Mouse (Mus musculus): ENCODE results near the gene Gpc2. TPM values are rescaled to one million over a fixed set of nuclear protein-coding genes. Genes with fewer than 3 reads are reported as not detected.

Gene Gpc2
- 0.67 TPM for polyA plus RNA-seq (2014; fragmentation: Illumina TruSeq; extraction: RNeasy Lipid Tissue Mini Kit (QIAGEN cat#74804); ENCODE audit: low replicate concordance)

DNA sequence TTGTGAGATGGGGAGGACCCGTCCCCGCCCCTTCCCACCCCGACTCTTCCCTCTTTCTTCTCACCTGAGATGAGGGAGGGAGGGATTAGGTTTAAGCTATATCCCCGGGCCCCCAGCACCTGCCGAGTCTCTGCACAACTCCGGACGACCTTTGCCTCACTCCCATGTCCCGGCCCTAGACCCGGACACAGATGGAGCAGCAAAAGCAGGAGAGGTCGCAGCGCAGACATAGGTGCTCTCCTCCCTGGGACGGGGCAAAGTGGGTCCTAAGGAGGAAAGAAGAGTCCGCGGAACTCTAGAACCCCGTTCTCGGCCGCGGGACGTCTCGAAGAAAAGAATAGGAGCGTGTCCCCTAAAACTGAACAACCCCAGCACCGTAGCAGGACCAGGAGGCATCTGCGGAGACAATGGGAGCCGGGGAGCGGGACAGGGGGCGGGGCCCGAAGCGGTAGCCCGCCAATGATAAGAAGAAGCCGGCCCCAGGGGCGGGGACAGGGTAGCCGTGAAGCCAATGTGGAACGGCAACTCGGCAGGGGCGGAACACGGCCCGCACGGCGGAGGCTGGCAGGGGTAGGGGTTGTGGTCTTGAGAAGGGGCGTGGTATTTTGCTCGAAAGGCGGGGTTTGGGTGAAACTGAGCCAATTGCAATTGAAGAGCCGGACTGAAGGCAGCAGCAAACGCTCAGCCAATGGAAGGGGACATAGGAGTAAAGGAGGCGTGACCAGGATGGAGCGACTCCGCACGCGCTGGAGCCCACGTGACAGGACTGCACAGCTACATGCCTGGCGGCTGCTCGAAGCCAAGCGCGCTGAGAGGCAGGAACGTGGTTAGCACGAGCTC, at the start of gene Gpc2, which contains the start of the genes Gm43720 and Stag3:
Gpc2 (minus strand) TSS at position 421 of the 840 bp plus-strand sequence.
Gm43720 (minus strand) TSS at position 374 of the 840 bp plus-strand sequence.
Stag3 (plus strand) TSS at position 656 of the 840 bp plus-strand sequence.

DNA sequence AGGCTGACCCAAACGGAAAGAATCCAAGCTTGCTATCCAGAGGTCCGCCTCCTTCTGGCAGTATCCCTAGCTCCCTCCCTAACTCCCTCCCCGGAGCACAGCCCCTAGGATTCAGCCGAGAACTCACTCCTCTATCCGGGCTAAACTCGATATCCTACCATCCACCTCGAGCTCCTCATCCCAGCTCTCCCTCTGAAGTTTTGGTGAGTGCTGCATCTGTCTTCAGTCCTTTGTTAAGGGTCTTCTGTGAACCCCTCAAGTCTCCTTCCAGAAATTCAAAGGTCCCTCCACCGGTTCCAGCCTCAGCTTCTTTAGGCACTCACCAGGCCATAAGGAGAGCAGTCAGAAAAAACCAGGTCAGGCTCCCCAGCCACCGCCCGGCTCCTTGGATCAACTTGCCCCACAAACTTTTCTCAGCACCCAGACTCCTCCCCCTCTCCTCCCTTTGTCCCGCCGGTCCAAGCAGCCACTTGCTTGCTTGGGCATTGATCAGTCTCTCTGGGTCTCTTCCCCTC, 7.3 kb downstream of the Gpc2 start, which contains the start of gene Gal3st4:
Gal3st4 (minus strand) TSS at position 432 of the 515 bp plus-strand sequence.

DNA sequence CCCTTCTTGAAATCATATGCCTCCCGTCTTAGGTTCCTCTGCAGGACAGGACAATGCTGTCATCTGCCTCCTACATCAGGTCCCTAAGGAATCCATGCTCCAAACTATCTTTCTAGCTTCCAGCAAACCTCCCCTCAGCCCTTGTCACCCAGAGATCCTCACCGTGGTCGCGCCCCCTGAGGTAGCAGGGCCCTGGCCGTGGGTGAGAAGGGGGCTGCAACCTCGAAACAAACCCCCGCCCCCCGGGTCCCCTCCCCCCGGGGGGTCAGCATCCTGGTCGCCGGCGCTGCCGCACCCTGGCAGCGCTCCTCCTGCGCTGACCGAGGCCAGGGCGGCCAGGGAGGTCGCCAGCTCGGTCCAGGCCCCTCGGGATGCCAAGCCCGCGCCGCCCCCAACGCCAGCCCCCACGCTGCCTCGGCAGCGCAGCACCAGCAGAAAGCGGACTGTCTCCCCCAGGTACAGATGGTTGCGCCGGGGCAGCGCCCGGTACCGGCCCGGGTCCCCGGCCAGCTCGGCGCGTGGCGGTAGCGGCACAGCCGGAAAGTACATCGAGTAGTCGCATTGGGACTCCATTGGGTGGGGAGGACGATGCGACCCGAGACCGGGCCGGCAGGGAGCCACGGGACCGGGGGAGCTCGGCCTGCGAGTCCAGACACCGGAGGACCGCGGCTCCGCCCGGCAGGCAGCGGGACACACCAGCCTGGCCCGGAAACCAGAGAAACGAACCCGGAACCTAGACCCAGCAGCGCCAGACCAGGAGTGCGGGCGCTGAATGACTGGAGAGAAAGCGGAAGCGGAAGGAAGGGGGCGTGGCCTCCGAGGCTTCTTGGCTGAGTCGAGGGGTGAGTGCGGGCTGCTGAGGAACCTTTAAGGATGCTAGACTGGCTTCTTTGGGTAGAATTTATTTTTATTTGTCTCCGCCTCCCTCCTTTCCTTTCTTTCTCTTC, 16.3 kb downstream of the Gpc2 start, which contains the start of gene BC037034:
BC037034 (minus strand) TSS at position 774 of the 947 bp plus-strand sequence.

DNA sequence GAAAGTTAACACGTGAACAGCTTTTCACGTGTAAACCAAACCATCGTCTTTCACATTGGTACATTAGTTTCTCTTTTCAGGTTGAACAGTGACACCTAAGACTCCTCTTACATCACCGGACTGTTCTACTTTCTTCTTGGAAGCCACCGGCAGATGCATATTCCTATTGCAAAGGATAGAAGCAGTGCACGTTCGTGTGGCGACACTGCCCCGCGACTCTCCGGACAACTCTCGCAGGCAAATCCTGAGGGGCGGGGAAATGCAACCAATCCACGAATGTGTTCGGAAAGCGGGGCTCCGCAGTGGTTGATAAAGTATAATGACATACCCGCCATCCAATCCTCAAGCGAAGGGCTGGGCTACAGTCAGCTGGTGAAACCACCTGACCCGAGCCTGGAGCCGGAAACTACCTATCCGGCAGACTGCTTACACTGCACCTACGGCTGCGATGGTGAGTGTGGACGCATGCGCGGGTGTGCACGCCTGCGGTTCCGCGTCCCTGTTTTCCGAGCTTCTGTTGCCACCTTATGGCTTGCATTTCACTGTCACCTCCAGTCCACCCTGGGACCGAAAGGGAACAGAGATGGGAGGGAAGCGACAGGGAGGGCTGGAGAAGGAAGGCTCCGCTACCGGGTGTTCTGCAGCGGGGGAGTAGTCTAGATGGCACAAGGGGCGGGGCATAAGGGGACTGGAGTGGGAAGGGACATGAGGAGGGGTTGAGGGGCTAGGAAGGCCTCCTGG, 24.3 kb downstream of the Gpc2 start, which contains the start of gene Lamtor4:
Lamtor4 (plus strand) TSS at position 130 of the 741 bp plus-strand sequence.

DNA sequence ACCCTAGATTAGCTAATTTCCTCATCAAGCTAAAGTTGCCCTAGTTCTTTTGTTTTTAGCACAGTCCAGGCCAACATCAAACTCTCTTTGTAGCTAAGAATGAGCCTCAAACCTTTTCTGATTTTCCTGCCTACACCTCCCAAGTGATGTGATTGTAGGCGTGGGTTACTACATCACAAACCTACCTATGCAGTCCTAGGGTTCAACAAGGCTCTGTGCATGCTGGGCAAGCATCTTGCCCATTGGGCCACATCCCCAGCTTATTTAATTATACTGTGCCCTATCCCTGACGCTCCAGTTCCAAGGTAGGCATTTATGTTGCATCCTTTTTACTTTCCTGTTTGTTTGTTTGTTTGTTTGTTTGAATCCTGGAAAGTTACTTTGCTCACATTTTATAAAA, 54.1 kb downstream of the Gpc2 start, which contains the start of gene Nxpe5:
Nxpe5 (plus strand) TSS at position 199 of the 400 bp plus-strand sequence.

Other genes with a start within 250 kb of the Gpc2 start
- not detected for gene Smok3c, start 226.8 kb downstream of the Gpc2 start, polyA plus RNA-seq (2014; fragmentation: Illumina TruSeq; extraction: RNeasy Lipid Tissue Mini Kit (QIAGEN cat#74804); ENCODE audit: low replicate concordance)
- 27.6 TPM for gene Zkscan1, start 194.9 kb downstream of the Gpc2 start, polyA plus RNA-seq (2014; fragmentation: Illumina TruSeq; extraction: RNeasy Lipid Tissue Mini Kit (QIAGEN cat#74804); ENCODE audit: low replicate concordance)
- gene Zscan21, start 163.1 kb downstream of the Gpc2 start, polyA plus RNA-seq (2014; fragmentation: Illumina TruSeq; extraction: RNeasy Lipid Tissue Mini Kit (QIAGEN cat#74804); ENCODE audit: low replicate concordance), result 7.8 TPM
- 8.9 TPM for gene Zfp113, start 124.3 kb downstream of the Gpc2 start, polyA plus RNA-seq (2014; fragmentation: Illumina TruSeq; extraction: RNeasy Lipid Tissue Mini Kit (QIAGEN cat#74804); ENCODE audit: low replicate concordance)
- gene Cops6, start 118.9 kb downstream of the Gpc2 start, polyA plus RNA-seq (2014; fragmentation: Illumina TruSeq; extraction: RNeasy Lipid Tissue Mini Kit (QIAGEN cat#74804); ENCODE audit: low replicate concordance), result 35.3 TPM
- 4.4 TPM for gene Ap4m1, start 108.0 kb downstream of the Gpc2 start, polyA plus RNA-seq (2014; fragmentation: Illumina TruSeq; extraction: RNeasy Lipid Tissue Mini Kit (QIAGEN cat#74804); ENCODE audit: low replicate concordance)
- gene Mcm7, start 107.6 kb downstream of the Gpc2 start, polyA plus RNA-seq (2014; fragmentation: Illumina TruSeq; extraction: RNeasy Lipid Tissue Mini Kit (QIAGEN cat#74804); ENCODE audit: low replicate concordance), result 7.4 TPM
- gene Taf6, start 92.6 kb downstream of the Gpc2 start, polyA plus RNA-seq (2014; fragmentation: Illumina TruSeq; extraction: RNeasy Lipid Tissue Mini Kit (QIAGEN cat#74804); ENCODE audit: low replicate concordance), result 2.5 TPM
- gene Cnpy4, start 92.5 kb downstream of the Gpc2 start, polyA plus RNA-seq (2014; fragmentation: Illumina TruSeq; extraction: RNeasy Lipid Tissue Mini Kit (QIAGEN cat#74804); ENCODE audit: low replicate concordance), result 6.1 TPM
- 0.33 TPM for gene Mblac1, start 85.7 kb downstream of the Gpc2 start, polyA plus RNA-seq (2014; fragmentation: Illumina TruSeq; extraction: RNeasy Lipid Tissue Mini Kit (QIAGEN cat#74804); ENCODE audit: low replicate concordance)
- 0.30 TPM for gene Nxpe5, start 54.1 kb downstream of the Gpc2 start, polyA plus RNA-seq (2014; fragmentation: Illumina TruSeq; extraction: RNeasy Lipid Tissue Mini Kit (QIAGEN cat#74804); ENCODE audit: low replicate concordance)
- gene Lamtor4, start 24.5 kb downstream of the Gpc2 start, polyA plus RNA-seq (2014; fragmentation: Illumina TruSeq; extraction: RNeasy Lipid Tissue Mini Kit (QIAGEN cat#74804); ENCODE audit: low replicate concordance), result 0.71 TPM
- gene BC037034, start 16.0 kb downstream of the Gpc2 start, polyA plus RNA-seq (2014; fragmentation: Illumina TruSeq; extraction: RNeasy Lipid Tissue Mini Kit (QIAGEN cat#74804); ENCODE audit: low replicate concordance), result 1.8 TPM
- not detected for gene Gal3st4, start 7.2 kb downstream of the Gpc2 start, polyA plus RNA-seq (2014; fragmentation: Illumina TruSeq; extraction: RNeasy Lipid Tissue Mini Kit (QIAGEN cat#74804); ENCODE audit: low replicate concordance)
- gene Gm43720, start within 50 bp of the Gpc2 start, polyA plus RNA-seq (2014; fragmentation: Illumina TruSeq; extraction: RNeasy Lipid Tissue Mini Kit (QIAGEN cat#74804); ENCODE audit: low replicate concordance), result not detected
- 0.48 TPM for gene Stag3, start 235 bp upstream of the Gpc2 start, polyA plus RNA-seq (2014; fragmentation: Illumina TruSeq; extraction: RNeasy Lipid Tissue Mini Kit (QIAGEN cat#74804); ENCODE audit: low replicate concordance)
- gene Pvrig, start 62.0 kb upstream of the Gpc2 start, polyA plus RNA-seq (2014; fragmentation: Illumina TruSeq; extraction: RNeasy Lipid Tissue Mini Kit (QIAGEN cat#74804); ENCODE audit: low replicate concordance), result 1.3 TPM
- 18.0 TPM for gene Zfp157, start 161.5 kb upstream of the Gpc2 start, polyA plus RNA-seq (2014; fragmentation: Illumina TruSeq; extraction: RNeasy Lipid Tissue Mini Kit (QIAGEN cat#74804); ENCODE audit: low replicate concordance)